Mouse (Mus musculus): ENCODE data around the gene 1700015F17Rik. TPM values are rescaled to one million over a fixed set of nuclear protein-coding genes. Genes with fewer than 3 reads are reported as not detected.

The 1700015F17Rik gene
- polyA plus RNA-seq, 1 experiment from 2014 or later: not detected

GRCm38 (mm10) chr5:5504456-5504855 lies 25.5 kb upstream of the 1700015F17Rik start:
- no peaks in the 10 kb centered on the region for H3K9me3 ChIP-seq (ENCODE audit: control insufficient read depth, low read length)
- H3K9ac ChIP-seq (ENCODE audit: low read length): no peak overlapping the region
- no peaks in the 10 kb centered on the region for H3K36me3 ChIP-seq (ENCODE audit: control insufficient read depth, insufficient read depth, low read length)
- ATAC-seq (ENCODE audit: insufficient read depth, low FRiP score, low TSS enrichment) (no peak), DNase-seq (ENCODE audit: low spot score) (no peak)
- H3K4me2 ChIP-seq (ENCODE audit: low read depth): no peak overlapping the region
- H3K27me3 ChIP-seq (ENCODE audit: control insufficient read depth, insufficient read depth, low read length): no peaks in the 10 kb centered on the region
- WGBS: 88% methylated on average over 13 of the region's 13 CpGs
- no peaks in the 10 kb centered on the region for H3K4me1 ChIP-seq (ENCODE audit: control insufficient read depth, insufficient read depth, low read length)
- no peak overlapping the region for H3K4me3 ChIP-seq (ENCODE audit: low read depth, low read length)
- H3K27ac ChIP-seq (ENCODE audit: low read depth, low read length): no peak overlapping the region

- no peaks in the 10 kb centered on the region for H3K9me3 ChIP-seq (ENCODE audit: control insufficient read depth, low read length)
- 94% methylated on average over 4 of the region's 4 CpGs for whole genome bisulfite sequencing
- no peak overlapping the region for H3K9ac ChIP-seq (ENCODE audit: low read length)
- ATAC-seq (ENCODE audit: insufficient read depth, low FRiP score, low TSS enrichment) (no peak), DNase-seq (ENCODE audit: low spot score) (no peak)
- H3K4me2 ChIP-seq (ENCODE audit: low read depth): no peak overlapping the region
- no peak overlapping the region for H3K27ac ChIP-seq (ENCODE audit: low read depth, low read length)
- H3K4me1 ChIP-seq (ENCODE audit: control insufficient read depth, insufficient read depth, low read length): no peaks in the 10 kb centered on the region
- no peaks in the 10 kb centered on the region for H3K27me3 ChIP-seq (ENCODE audit: control insufficient read depth, insufficient read depth, low read length)
- no peak overlapping the region for H3K4me3 ChIP-seq (ENCODE audit: low read depth, low read length)
- H3K36me3 ChIP-seq (ENCODE audit: control insufficient read depth, insufficient read depth, low read length): no peaks in the 10 kb centered on the region
These were observed 24.4 kb upstream of the 1700015F17Rik start for GRCm38 (mm10) chr5:5503381-5503780.

GRCm38 (mm10) chr5:5501583-5501982 lies 22.6 kb upstream of the 1700015F17Rik start:
- Histone ChIP-seq H3K36me3 (ENCODE audit: control insufficient read depth, insufficient read depth, low read length) (no peaks in the 10 kb centered on the region), H3K4me3 (ENCODE audit: low read depth, low read length) (no peak overlapping the region), H3K27ac (ENCODE audit: low read depth, low read length) (no peak overlapping the region), H3K9me3 (ENCODE audit: control insufficient read depth, low read length) (no peaks in the 10 kb centered on the region), H3K4me2 (ENCODE audit: low read depth) (no peak overlapping the region), H3K27me3 (ENCODE audit: control insufficient read depth, insufficient read depth, low read length) (no peaks in the 10 kb centered on the region), H3K4me1 (ENCODE audit: control insufficient read depth, insufficient read depth, low read length) (no peaks in the 10 kb centered on the region), H3K9ac (ENCODE audit: low read length) (no peak overlapping the region)
- no peak for DNase-seq (ENCODE audit: low spot score)
- no peak for ATAC-seq (ENCODE audit: insufficient read depth, low FRiP score, low TSS enrichment)
- WGBS: 87% methylated on average over 2 of the region's 2 CpGs

GRCm38 (mm10) chr5:5496393-5496792 lies 17.4 kb upstream of the 1700015F17Rik start:
- 66% methylated on average over 3 of the region's 3 CpGs for WGBS

GRCm38 (mm10) chr5:5495042-5495441 lies 16.1 kb upstream of the 1700015F17Rik start:
- Histone ChIP-seq H3K36me3 (ENCODE audit: control insufficient read depth, insufficient read depth, low read length) (no peaks in the 10 kb centered on the region), H3K9ac (ENCODE audit: low read length) (no peak overlapping the region), H3K4me1 (ENCODE audit: control insufficient read depth, insufficient read depth, low read length) (no peaks in the 10 kb centered on the region), H3K4me2 (ENCODE audit: low read depth) (no peak overlapping the region), H3K4me3 (ENCODE audit: low read depth, low read length) (no peak overlapping the region), H3K27me3 (ENCODE audit: control insufficient read depth, insufficient read depth, low read length) (no peaks in the 10 kb centered on the region), H3K27ac (ENCODE audit: low read depth, low read length) (no peak overlapping the region), H3K9me3 (ENCODE audit: control insufficient read depth, low read length) (no peaks in the 10 kb centered on the region)
- DNase-seq (ENCODE audit: low spot score): no peak
- ATAC-seq (ENCODE audit: insufficient read depth, low FRiP score, low TSS enrichment): 0 out of 2 replicates have a peak, but pooled peaks have one; percentile 32
- WGBS: 87% methylated on average over 4 of the region's 4 CpGs

More at GRCm38 (mm10) chr5:5496393-5496792, 17.4 kb upstream of the 1700015F17Rik start:
- Histone ChIP-seq H3K4me3 (ENCODE audit: low read depth, low read length) (no peak overlapping the region), H3K27ac (ENCODE audit: low read depth, low read length) (no peak overlapping the region), H3K9me3 (ENCODE audit: control insufficient read depth, low read length) (no peaks in the 10 kb centered on the region), H3K4me2 (ENCODE audit: low read depth) (no peak overlapping the region), H3K4me1 (ENCODE audit: control insufficient read depth, insufficient read depth, low read length) (no peaks in the 10 kb centered on the region), H3K27me3 (ENCODE audit: control insufficient read depth, insufficient read depth, low read length) (no peaks in the 10 kb centered on the region), H3K9ac (ENCODE audit: low read length) (no peak overlapping the region), H3K36me3 (ENCODE audit: control insufficient read depth, insufficient read depth, low read length) (no peaks in the 10 kb centered on the region)
- ATAC-seq (ENCODE audit: insufficient read depth, low FRiP score, low TSS enrichment): no peak
- no peak for DNase-seq (ENCODE audit: low spot score)

GRCm38 (mm10) chr5:5494269-5495005 lies 15.5 kb upstream of the 1700015F17Rik start:
- H3K9me3 ChIP-seq (ENCODE audit: control insufficient read depth, low read length): no peaks in the 10 kb centered on the region
- H3K4me2 ChIP-seq (ENCODE audit: low read depth): no peak overlapping the region
- H3K4me1 ChIP-seq (ENCODE audit: control insufficient read depth, insufficient read depth, low read length): no peaks in the 10 kb centered on the region
- 44% methylated on average over 16 of the region's 16 CpGs for WGBS
- DNase-seq (ENCODE audit: low spot score) (peak; percentile 35), ATAC-seq (ENCODE audit: insufficient read depth, low FRiP score, low TSS enrichment) (peak; percentile 62)
- no peaks in the 10 kb centered on the region for H3K27me3 ChIP-seq (ENCODE audit: control insufficient read depth, insufficient read depth, low read length)
- no peaks in the 10 kb centered on the region for H3K36me3 ChIP-seq (ENCODE audit: control insufficient read depth, insufficient read depth, low read length)
- no peak overlapping the region for H3K27ac ChIP-seq (ENCODE audit: low read depth, low read length)
- H3K9ac ChIP-seq (ENCODE audit: low read length): no peak overlapping the region
- H3K4me3 ChIP-seq (ENCODE audit: low read depth, low read length): no peak overlapping the region

- no peak overlapping the region for H3K4me2 ChIP-seq (ENCODE audit: low read depth)
- no peak overlapping the region for H3K27ac ChIP-seq (ENCODE audit: low read depth, low read length)
- no peak for ATAC-seq (ENCODE audit: insufficient read depth, low FRiP score, low TSS enrichment)
- no peak overlapping the region for H3K9ac ChIP-seq (ENCODE audit: low read length)
- 89% methylated on average over 4 of the region's 4 CpGs for WGBS
- no peaks in the 10 kb centered on the region for H3K27me3 ChIP-seq (ENCODE audit: control insufficient read depth, insufficient read depth, low read length)
- DNase-seq (ENCODE audit: low spot score): no peak
- no peaks in the 10 kb centered on the region for H3K4me1 ChIP-seq (ENCODE audit: control insufficient read depth, insufficient read depth, low read length)
- H3K4me3 ChIP-seq (ENCODE audit: low read depth, low read length): no peak overlapping the region
- H3K9me3 ChIP-seq (ENCODE audit: control insufficient read depth, low read length): no peaks in the 10 kb centered on the region
- no peaks in the 10 kb centered on the region for H3K36me3 ChIP-seq (ENCODE audit: control insufficient read depth, insufficient read depth, low read length)
These were observed 13.2 kb upstream of the 1700015F17Rik start for GRCm38 (mm10) chr5:5492163-5492562.

GRCm38 (mm10) chr5:5486071-5486470 lies 7.1 kb upstream of the 1700015F17Rik start:
- Histone ChIP-seq H3K27ac (ENCODE audit: low read depth, low read length) (no peak overlapping the region), H3K27me3 (ENCODE audit: control insufficient read depth, insufficient read depth, low read length) (no peaks in the 10 kb centered on the region), H3K4me1 (ENCODE audit: control insufficient read depth, insufficient read depth, low read length) (no peaks in the 10 kb centered on the region), H3K4me2 (ENCODE audit: low read depth) (no peak overlapping the region), H3K36me3 (ENCODE audit: control insufficient read depth, insufficient read depth, low read length) (no peaks in the 10 kb centered on the region), H3K9ac (ENCODE audit: low read length) (no peak overlapping the region), H3K4me3 (ENCODE audit: low read depth, low read length) (no peak overlapping the region), H3K9me3 (ENCODE audit: control insufficient read depth, low read length) (no peaks in the 10 kb centered on the region)
- no peak for DNase-seq (ENCODE audit: low spot score)
- 21% methylated on average over 3 of the region's 3 CpGs for WGBS
- ATAC-seq (ENCODE audit: insufficient read depth, low FRiP score, low TSS enrichment): no peak

GRCm38 (mm10) chr5:5483254-5483858 lies 4.4 kb upstream of the 1700015F17Rik start:
- Histone ChIP-seq H3K36me3 (ENCODE audit: control insufficient read depth, insufficient read depth, low read length) (no peaks in the 10 kb centered on the region), H3K27me3 (ENCODE audit: control insufficient read depth, insufficient read depth, low read length) (no peaks in the 10 kb centered on the region), H3K4me2 (ENCODE audit: low read depth) (no peak overlapping the region), H3K27ac (ENCODE audit: low read depth, low read length) (no peak overlapping the region), H3K4me1 (ENCODE audit: control insufficient read depth, insufficient read depth, low read length) (no peaks in the 10 kb centered on the region), H3K9ac (ENCODE audit: low read length) (no peak overlapping the region), H3K4me3 (ENCODE audit: low read depth, low read length) (no peak overlapping the region), H3K9me3 (ENCODE audit: control insufficient read depth, low read length) (no peaks in the 10 kb centered on the region)
- 77% methylated on average over 9 of the region's 9 CpGs for WGBS
- ATAC-seq (ENCODE audit: insufficient read depth, low FRiP score, low TSS enrichment) (no peak), DNase-seq (ENCODE audit: low spot score) (no peak)
